Mouse (Mus musculus) midbrain, postnatal 0 days (tissue): ENCODE measurements around the gene Ascl2. TPM values are rescaled to one million over a fixed set of nuclear protein-coding genes. Genes with fewer than 3 reads are reported as not detected.

Experiments
- ATAC-seq: fragments of 200-750 bp; cut with Nextera tagmentation; 2 replicates; pipeline ENCODE4 v1.8.0; 2017; ENCODE audit warnings: moderate number of reproducible peaks, mild to moderate bottlenecking, moderate TSS enrichment, moderate library complexity; ENCODE audit not compliant: low FRiP score
- DNase-seq: peaks from one replicate; pipeline ENCODE4 v3.0.0-alpha.2; 2015; ENCODE audit warnings: low spot score
- H3K27ac ChIP-seq: fragments of 300-500 bp; sonication (generic); 2 replicates; pipeline ENCODE4 v1.5.1; 2014; ENCODE audit warnings: low read depth, mild to moderate bottlenecking, low read length, mixed read lengths
- H3K27me3 ChIP-seq: fragments of 300-500 bp; sonication (generic); 2 replicates; pipeline ENCODE4 v1.6.1; 2014; ENCODE audit warnings: low read length, control low read depth, mixed read lengths; ENCODE audit not compliant: insufficient read depth
- H3K36me3 ChIP-seq: fragments of 300-500 bp; sonication (generic); 2 replicates; pipeline ENCODE4 v1.6.1; 2014; ENCODE audit warnings: low read length, control low read depth, mixed read lengths; ENCODE audit not compliant: insufficient read depth
- H3K4me1 ChIP-seq: fragments of 300-500 bp; sonication (generic); 2 replicates; pipeline ENCODE4 v1.6.1; 2014; ENCODE audit warnings: mild to moderate bottlenecking, control low read depth, antibody characterized with exemption, low read length, mixed read lengths; ENCODE audit not compliant: insufficient read depth
- H3K4me2 ChIP-seq: fragments of 300-500 bp; sonication (generic); 2 replicates; pipeline ENCODE4 v1.6.1; 2014; ENCODE audit warnings: low read depth, mild to moderate bottlenecking, low read length, mixed read lengths; ENCODE audit not compliant: poor library complexity, severe bottlenecking
- H3K4me3 ChIP-seq: fragments of 300-500 bp; sonication (generic); 2 replicates; pipeline ENCODE4 v1.5.1; 2014; ENCODE audit warnings: low read depth, mild to moderate bottlenecking, low read length, moderate library complexity
- H3K9ac ChIP-seq: fragments of 300-500 bp; sonication (generic); replicated peaks from 2 replicates; pipeline ENCODE4 v1.6.1; 2014; ENCODE audit warnings: mild to moderate bottlenecking, low read length, moderate library complexity, mixed read lengths; ENCODE audit not compliant: poor library complexity, severe bottlenecking
- H3K9me3 ChIP-seq: fragments of 300-500 bp; sonication (generic); 2 replicates; pipeline ENCODE4 v1.6.1; 2016; ENCODE audit warnings: low read length, control low read depth
- CTCF ChIP-seq: IDR thresholded peaks from 2 replicates; pipeline ENCODE4 v1.5.1; 2016; ENCODE audit warnings: antibody characterized with exemption, mild to moderate bottlenecking
- WGBS: fragments of 180-500 bp; shearing (Covaris S2); extraction: QIAGEN DNeasy Blood & Tissue Kit; methylation state at CpG from one replicate; pipeline ENCODE4 v1.1.7; 2014; 5-methylcytosine and 5-hydroxymethylcytosine counted together
- polyA plus RNA-seq: library from polyadenylated mRNA; unstranded; fragments of >200 nt; fragmentation: Nextera tagmentation; extraction: Ambion mirVana; gene quantifications from 2 replicates; pipeline ENCODE4 v1.2.1, GENCODE M21; 2015
- total RNA-seq: library from RNA; depleted of rRNA; stranded (reverse); fragments of >200 nt; gene quantifications from 2 replicates; pipeline ENCODE4 v1.2.3, GENCODE M21; 2014

Ascl2 gene
- total and polyA plus RNA-seq, 2 experiments from 2014 or later: 0.43 TPM; not detected in 1

- Histone ChIP-seq H3K27ac (peak overlapping the region; percentile 14; the same call in 1 of the 2 replicates), H3K36me3 (no peaks in the 10 kb centered on the region), H3K4me2 (no peak overlapping the region), H3K27me3 (no peaks in the 10 kb centered on the region), H3K9ac (no peak overlapping the region), H3K4me3 (no peak overlapping the region), H3K9me3 (no peaks in the 10 kb centered on the region), H3K4me1 (no peaks in the 10 kb centered on the region; the same call in 1 of the 2 replicates)
- ATAC-seq (no peak), DNase-seq (peak; percentile 53)
- TF ChIP-seq CTCF: no peak
- whole genome bisulfite sequencing: 56% methylated on average over 8 of the region's 8 CpGs
These were observed 44.5 kb upstream of the Ascl2 start for GRCm38 (mm10) chr7:143013420-143014178.

GRCm38 (mm10) chr7:143012230-143012875 is 43.3 kb upstream of the Ascl2 start:
- Histone ChIP-seq H3K27me3 (no peaks in the 10 kb centered on the region), H3K9ac (no peak overlapping the region), H3K36me3 (no peaks in the 10 kb centered on the region), H3K4me1 (no peaks in the 10 kb centered on the region; the same call in 1 of the 2 replicates), H3K27ac (no peak overlapping the region), H3K9me3 (no peaks in the 10 kb centered on the region), H3K4me3 (no peak overlapping the region), H3K4me2 (no peak overlapping the region)
- peak; percentile 56 for DNase-seq
- no peak for TF ChIP-seq CTCF
- 57% methylated on average over 5 of the region's 5 CpGs for WGBS
- no peak for ATAC-seq

GRCm38 (mm10) chr7:143011226-143011625 is 42.2 kb upstream of the Ascl2 start:
- ATAC-seq: no peak
- no peaks in the 10 kb centered on the region for H3K36me3 ChIP-seq
- no peak overlapping the region for H3K4me3 ChIP-seq
- no peaks in the 10 kb centered on the region for H3K27me3 ChIP-seq
- H3K9ac ChIP-seq: no peak overlapping the region
- WGBS: 89% methylated on average over 1 of the region's 1 CpGs
- no peaks in the 10 kb centered on the region for H3K9me3 ChIP-seq
- H3K4me1 ChIP-seq: no peaks in the 10 kb centered on the region; the same call in 1 of the 2 replicates
- no peak for DNase-seq
- no peak overlapping the region for H3K4me2 ChIP-seq
- TF ChIP-seq CTCF: no peak
- H3K27ac ChIP-seq: no peak overlapping the region

GRCm38 (mm10) chr7:143009996-143010395 is 40.9 kb upstream of the Ascl2 start:
- no peak for ATAC-seq
- TF ChIP-seq CTCF: no peak
- DNase-seq: no peak
- 86% methylated on average over 4 of the region's 4 CpGs for WGBS
- Histone ChIP-seq H3K4me1 (no peaks in the 10 kb centered on the region; the same call in 1 of the 2 replicates), H3K27me3 (no peaks in the 10 kb centered on the region), H3K36me3 (no peaks in the 10 kb centered on the region), H3K9me3 (no peaks in the 10 kb centered on the region), H3K9ac (no peak overlapping the region), H3K27ac (no peak overlapping the region), H3K4me3 (no peak overlapping the region), H3K4me2 (no peak overlapping the region)

- TF ChIP-seq CTCF: no peak
- WGBS: 50% methylated on average over 2 of the region's 4 CpGs
- ATAC-seq: no peak
These were observed 40.1 kb upstream of the Ascl2 start for GRCm38 (mm10) chr7:143008996-143009665.

More at GRCm38 (mm10) chr7:143008996-143009665, 40.1 kb upstream of the Ascl2 start:
- H3K27me3 ChIP-seq: no peaks in the 10 kb centered on the region
- no peak for DNase-seq
- no peaks in the 10 kb centered on the region; the same call in 1 of the 2 replicates for H3K4me1 ChIP-seq
- H3K9ac ChIP-seq: no peak overlapping the region
- H3K4me2 ChIP-seq: no peak overlapping the region
- no peak overlapping the region for H3K4me3 ChIP-seq
- no peaks in the 10 kb centered on the region for H3K36me3 ChIP-seq
- H3K9me3 ChIP-seq: no peaks in the 10 kb centered on the region
- H3K27ac ChIP-seq: no peak overlapping the region
